Mouse (Mus musculus) midbrain, embryonic 14.5 days (tissue): ENCODE data around the gene Gm43302. TPM values are rescaled to one million over a fixed set of nuclear protein-coding genes. Genes with fewer than 3 reads are reported as not detected.
"Not testable (repeated sequence)": the region's sequence is repeated elsewhere in the genome, so short reads cannot be mapped to it uniquely, and the experiment has no call there.

Experiments used
- ATAC-seq: fragments of 200-750 bp; cut with Nextera tagmentation; 2 replicates; pipeline ENCODE4 v1.8.0; 2017; ENCODE audit warnings: moderate number of reproducible peaks, moderate library complexity; ENCODE audit not compliant: low FRiP score, low TSS enrichment
- DNase-seq: peaks from one replicate; pipeline ENCODE4 v3.0.0-alpha.2; 2015
- H3K27ac ChIP-seq: fragments of 300-500 bp; sonication (generic); replicated peaks from 2 replicates; pipeline ENCODE4 v1.5.1; 2014; ENCODE audit warnings: mild to moderate bottlenecking, low read depth, low read length, moderate library complexity
- H3K27me3 ChIP-seq: fragments of 300-500 bp; sonication (generic); 2 replicates; pipeline ENCODE4 v1.6.1; 2014; ENCODE audit warnings: low read length, control low read depth, mixed read lengths; ENCODE audit not compliant: control insufficient read depth, insufficient read depth
- H3K36me3 ChIP-seq: fragments of 300-500 bp; sonication (generic); 2 replicates; pipeline ENCODE4 v1.6.1; 2014; ENCODE audit warnings: low read length, control low read depth; ENCODE audit not compliant: control insufficient read depth, insufficient read depth
- H3K4me1 ChIP-seq: fragments of 300-500 bp; sonication (generic); 2 replicates; pipeline ENCODE4 v1.6.1; 2014; ENCODE audit warnings: mild to moderate bottlenecking, antibody characterized with exemption, low read length, control low read depth; ENCODE audit not compliant: control insufficient read depth, insufficient read depth
- H3K4me2 ChIP-seq: fragments of 300-500 bp; sonication (generic); 2 replicates; pipeline ENCODE4 v1.6.1; 2014; ENCODE audit warnings: mild to moderate bottlenecking, low read length, moderate library complexity
- H3K4me3 ChIP-seq: fragments of 300-500 bp; sonication (generic); replicated peaks from 2 replicates; pipeline ENCODE4 v1.5.1; 2014; ENCODE audit warnings: low read depth, low read length
- H3K9ac ChIP-seq: fragments of 300-500 bp; sonication (generic); replicated peaks from 2 replicates; pipeline ENCODE4 v1.6.1; 2014; ENCODE audit warnings: mild to moderate bottlenecking, low read length, moderate library complexity
- H3K9me3 ChIP-seq: fragments of 300-500 bp; sonication (generic); 2 replicates; pipeline ENCODE4 v1.6.1; 2016; ENCODE audit warnings: low read length, control low read depth, mixed read lengths; ENCODE audit not compliant: control insufficient read depth
- WGBS: fragments of 180-500 bp; shearing (Covaris S2); extraction: QIAGEN DNeasy Blood & Tissue Kit; methylation state at CpG from one replicate; pipeline ENCODE4 v1.1.7; 2014; 5-methylcytosine and 5-hydroxymethylcytosine counted together
- polyA plus RNA-seq: library from polyadenylated mRNA; unstranded; fragments of >200 nt; fragmentation: Nextera tagmentation; extraction: Ambion mirVana; gene quantifications from 2 replicates; pipeline ENCODE4 v1.2.1, GENCODE M21; 2014

Gene Gm43302
- polyA plus RNA-seq, 1 experiment from 2014 or later = 0.84 TPM

DNA sequence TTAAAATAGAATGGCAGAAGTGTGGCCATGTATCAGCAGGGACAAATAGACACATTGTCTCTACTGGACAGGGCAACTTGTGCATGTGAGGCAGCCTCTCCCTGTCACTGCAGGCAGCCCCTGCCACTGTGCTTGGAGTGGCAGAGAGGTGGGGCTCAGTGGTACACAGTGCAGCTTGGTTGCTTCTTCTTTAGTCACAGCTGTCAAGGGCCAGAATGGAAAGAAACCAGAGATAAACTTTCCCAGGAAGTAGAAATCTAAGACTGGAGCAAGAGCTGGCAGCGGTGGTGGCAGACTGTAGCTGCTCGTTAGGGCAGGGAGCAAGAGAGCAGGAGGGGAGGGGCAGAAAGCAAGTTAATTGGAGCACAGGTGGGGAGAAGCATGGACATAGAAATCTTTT lies 8.0 kb upstream of the Gm43302 start:
- H3K4me1 ChIP-seq = no peaks in the 10 kb centered on the region
- no peaks in the 10 kb centered on the region for H3K9me3 ChIP-seq
- H3K4me3 ChIP-seq = no peak overlapping the region
- 67% methylated on average over 2 of the region's 2 CpGs for WGBS
- ATAC-seq (no peak), DNase-seq (no peak)
- no peak overlapping the region for H3K4me2 ChIP-seq
- no peak overlapping the region for H3K27ac ChIP-seq
- no peak overlapping the region for H3K9ac ChIP-seq
- no peaks in the 10 kb centered on the region for H3K27me3 ChIP-seq
- H3K36me3 ChIP-seq = no peaks in the 10 kb centered on the region

DNA sequence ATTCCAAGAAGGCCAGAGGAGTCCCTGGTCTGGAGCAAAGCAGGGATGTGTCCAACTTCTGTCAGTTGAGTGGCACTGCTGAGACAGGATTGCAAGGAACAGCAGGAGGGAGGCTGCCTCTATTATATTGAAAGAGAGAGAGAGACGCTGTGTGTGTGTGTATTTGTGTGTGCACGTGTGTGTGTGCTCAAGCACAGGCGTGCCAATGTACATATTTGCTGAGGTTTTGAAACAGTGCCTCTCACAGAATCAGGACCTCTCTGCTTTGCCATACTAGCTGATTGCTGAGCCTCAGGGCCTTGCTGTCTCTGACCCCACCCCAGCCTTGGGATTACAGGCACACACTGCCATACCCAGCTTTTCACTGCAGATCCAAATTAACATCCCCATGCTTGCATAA lies 2.3 kb upstream of the Gm43302 start:
- Histone ChIP-seq H3K9ac (no peak overlapping the region), H3K9me3 (no peaks in the 10 kb centered on the region), H3K4me1 (no peaks in the 10 kb centered on the region), H3K4me3 (no peak overlapping the region), H3K4me2 (no peak overlapping the region), H3K36me3 (no peaks in the 10 kb centered on the region), H3K27ac (no peak overlapping the region), H3K27me3 (no peaks in the 10 kb centered on the region)
- WGBS = 71% methylated on average over 3 of the region's 3 CpGs
- DNase-seq (no peak), ATAC-seq (no peak)

DNA sequence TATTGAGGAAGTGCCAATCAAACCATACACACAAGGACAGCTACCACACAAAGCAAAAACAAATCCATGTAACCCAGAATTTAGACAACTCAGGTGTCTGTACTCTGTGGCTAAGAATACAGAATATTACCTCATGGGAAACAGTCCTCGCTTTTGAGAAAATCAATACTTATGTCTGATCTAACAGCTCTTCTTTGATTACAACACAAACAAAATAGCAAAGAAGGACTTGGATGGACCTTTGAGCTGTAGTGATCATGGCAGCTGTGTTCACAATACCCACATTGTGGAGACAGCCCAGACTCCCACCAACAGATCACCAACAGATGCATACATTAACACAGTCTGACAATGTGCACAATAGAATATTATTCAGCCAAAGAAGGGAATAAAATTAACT lies 1.0 kb downstream of the Gm43302 start:
- WGBS = 86% methylated on average over 1 of the region's 1 CpGs
- Histone ChIP-seq H3K36me3 (no peaks in the 10 kb centered on the region), H3K4me2 (no peak overlapping the region), H3K27me3 (no peaks in the 10 kb centered on the region), H3K9me3 (no peaks in the 10 kb centered on the region), H3K4me1 (no peaks in the 10 kb centered on the region), H3K9ac (no peak overlapping the region), H3K4me3 (no peak overlapping the region), H3K27ac (no peak overlapping the region)
- DNase-seq (no peak), ATAC-seq (no peak)

DNA sequence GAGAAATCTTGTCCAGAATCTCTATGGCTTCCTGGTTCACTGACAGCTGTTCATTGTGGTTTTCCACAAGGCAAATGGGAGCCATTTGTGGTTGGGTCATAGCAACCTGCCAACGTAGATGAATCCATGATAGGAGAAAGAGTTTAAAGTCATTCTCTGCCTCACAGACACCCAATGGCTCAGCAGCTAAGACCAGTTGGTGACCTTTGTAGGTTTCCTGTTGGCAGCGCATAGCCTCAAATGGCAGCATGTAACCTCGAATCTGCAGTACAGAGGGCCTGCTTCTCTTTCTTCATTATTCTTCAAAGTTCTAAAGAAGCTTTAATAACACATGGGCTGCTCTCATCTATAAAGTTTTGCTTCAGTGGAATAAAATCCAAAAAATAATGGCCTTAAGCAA lies 2.6 kb downstream of the Gm43302 start:
- H3K4me3 ChIP-seq, ATAC-seq, H3K27ac ChIP-seq, H3K9me3 ChIP-seq, H3K4me1 ChIP-seq, H3K9ac ChIP-seq, H3K4me2 ChIP-seq, H3K36me3 ChIP-seq, H3K27me3 ChIP-seq, DNase-seq: not testable (repeated sequence)
- WGBS = 90% methylated on average over 3 of the region's 3 CpGs

DNA sequence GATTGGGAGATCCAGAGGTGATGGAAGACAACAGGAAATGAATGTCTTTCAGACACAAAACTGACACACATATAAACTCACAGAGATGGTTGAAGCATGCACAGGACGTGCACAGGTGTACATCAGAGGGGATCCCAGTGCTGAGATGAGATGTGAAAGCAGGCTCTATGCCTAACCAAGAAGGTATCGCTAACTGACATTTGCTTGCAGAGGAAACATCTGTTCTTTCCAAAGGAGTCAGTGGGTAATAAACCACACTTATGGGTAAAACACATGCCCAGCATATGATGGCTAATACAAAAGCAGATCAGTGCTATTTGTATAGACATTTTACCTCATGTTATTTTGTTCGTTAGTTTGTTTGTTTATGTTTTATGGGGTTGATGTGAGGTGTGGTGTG lies 32.8 kb downstream of the Gm43302 start:
- H3K27me3 ChIP-seq, ATAC-seq, H3K4me3 ChIP-seq, H3K36me3 ChIP-seq, H3K9ac ChIP-seq, H3K27ac ChIP-seq, DNase-seq, H3K4me2 ChIP-seq, H3K9me3 ChIP-seq, H3K4me1 ChIP-seq: not testable (repeated sequence)
- no CpG with 5 or more reads among the region's 3 CpGs for WGBS

DNA sequence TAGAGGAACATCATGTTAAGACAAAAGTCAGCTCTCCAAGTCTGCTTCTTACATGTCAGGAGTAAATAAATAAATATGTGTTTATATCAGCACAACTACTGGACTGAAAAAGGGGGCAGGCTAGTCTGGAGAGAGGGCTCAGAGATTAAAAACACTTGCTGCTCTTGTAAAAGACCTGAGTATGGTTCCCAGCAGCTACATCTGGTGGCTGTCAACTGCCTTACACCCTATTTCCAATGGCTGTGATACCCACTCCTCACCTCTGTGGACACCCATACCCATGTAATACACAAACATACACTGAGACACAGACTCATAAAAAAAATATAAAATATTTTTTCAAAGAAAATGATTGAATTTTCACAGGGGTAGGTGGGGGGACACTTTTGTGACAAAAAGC lies 41.0 kb downstream of the Gm43302 start:
- Histone ChIP-seq H3K27ac (no peak overlapping the region), H3K4me2 (no peak overlapping the region), H3K36me3 (no peaks in the 10 kb centered on the region), H3K9me3 (no peaks in the 10 kb centered on the region), H3K9ac (no peak overlapping the region), H3K4me1 (no peaks in the 10 kb centered on the region), H3K4me3 (no peak overlapping the region), H3K27me3 (no peaks in the 10 kb centered on the region)
- no peak for ATAC-seq
- DNase-seq = no peak

DNA sequence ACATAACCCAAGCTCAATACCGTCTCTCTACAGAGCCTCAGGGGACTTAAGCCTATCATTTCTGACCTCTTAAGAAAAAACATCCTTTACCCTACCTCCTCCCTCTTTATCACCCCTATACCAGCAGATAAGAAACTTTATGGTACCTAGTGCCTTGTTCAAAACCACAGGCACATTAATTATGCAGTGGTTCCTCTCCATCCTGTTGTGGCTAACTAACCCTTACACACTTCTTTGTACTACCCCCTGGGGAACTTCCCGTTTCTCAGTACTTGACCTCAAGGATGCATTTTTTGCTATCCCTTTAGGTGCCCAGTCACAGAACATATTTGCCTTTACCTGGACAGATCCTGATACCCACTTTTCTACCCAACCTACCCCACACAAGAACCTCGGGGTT lies 48.8 kb downstream of the Gm43302 start:
- 87% methylated on average over 3 of the region's 3 CpGs for WGBS

DNA sequence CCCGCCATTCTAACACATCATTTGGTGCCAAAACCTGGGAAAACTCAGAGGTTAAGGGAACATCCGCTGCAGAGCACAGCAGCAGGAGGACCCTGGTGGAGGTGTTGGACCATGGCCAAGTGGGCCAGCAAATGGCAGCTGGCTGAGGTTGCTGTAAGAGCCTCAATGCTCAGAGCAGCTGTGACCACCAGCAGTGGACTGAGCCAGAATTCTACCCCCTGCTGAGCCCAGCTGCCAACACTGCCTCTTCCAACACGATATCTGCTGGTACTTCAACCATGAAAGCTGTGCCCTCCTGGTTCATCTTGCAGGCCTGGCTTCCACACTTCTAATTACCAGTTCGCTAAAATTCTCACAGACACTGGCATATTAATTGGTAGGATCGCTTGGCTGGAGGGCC lies 52.5 kb downstream of the Gm43302 start:
- not testable (repeated sequence) for H3K36me3 ChIP-seq, H3K4me3 ChIP-seq, H3K9ac ChIP-seq, H3K4me2 ChIP-seq, H3K4me1 ChIP-seq, H3K9me3 ChIP-seq, H3K27ac ChIP-seq, H3K27me3 ChIP-seq
- 0 out of 2 replicates have a peak, but pooled peaks have one; percentile 20 for ATAC-seq
- DNase-seq = peak; percentile 2
- WGBS = 79% methylated on average over 5 of the region's 5 CpGs

More for the DNA sequence above, 48.8 kb downstream of the Gm43302 start:
- not testable (repeated sequence) for H3K4me1 ChIP-seq, H3K27me3 ChIP-seq, ATAC-seq, H3K4me2 ChIP-seq, DNase-seq, H3K4me3 ChIP-seq, H3K9me3 ChIP-seq, H3K27ac ChIP-seq, H3K36me3 ChIP-seq, H3K9ac ChIP-seq

DNA sequence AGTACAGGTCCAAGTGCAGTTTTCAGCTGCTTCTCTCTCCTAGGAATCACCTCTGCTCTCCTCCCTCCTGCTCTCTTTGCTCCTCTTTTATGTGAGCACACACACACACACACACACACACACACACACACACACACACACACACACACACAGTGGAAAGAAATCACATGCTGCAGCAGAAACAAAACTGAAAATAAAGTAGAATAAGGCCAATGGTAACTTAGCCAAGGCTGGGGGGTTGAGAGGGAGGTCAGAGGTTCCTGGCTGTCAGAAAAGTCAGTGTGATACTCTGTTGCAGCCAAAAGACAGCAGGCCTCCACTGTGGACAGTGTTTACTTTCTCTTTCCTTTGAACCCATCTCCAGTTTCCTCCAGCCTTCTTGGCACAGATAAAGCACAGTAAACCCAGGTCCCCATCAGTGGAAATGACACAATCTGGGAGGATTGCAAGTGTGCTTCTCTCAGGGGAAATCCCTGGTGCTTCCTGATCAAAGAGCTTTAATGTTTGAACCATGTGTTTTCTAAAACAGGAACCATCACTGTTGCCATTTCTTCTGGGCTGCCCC lies 53.9 kb downstream of the Gm43302 start, which contains the start of gene Gbp10:
Gene Gbp10 (minus strand): TSS at position 51 of the 565 bp plus-strand sequence.
- not testable (repeated sequence) for H3K4me2 ChIP-seq, H3K9me3 ChIP-seq, H3K4me1 ChIP-seq, H3K27me3 ChIP-seq, H3K9ac ChIP-seq, H3K4me3 ChIP-seq, ATAC-seq, H3K27ac ChIP-seq, H3K36me3 ChIP-seq
- DNase-seq = peak; percentile 14
